Mouse (Mus musculus): ENCODE data around the gene C1qtnf1.

DNA sequence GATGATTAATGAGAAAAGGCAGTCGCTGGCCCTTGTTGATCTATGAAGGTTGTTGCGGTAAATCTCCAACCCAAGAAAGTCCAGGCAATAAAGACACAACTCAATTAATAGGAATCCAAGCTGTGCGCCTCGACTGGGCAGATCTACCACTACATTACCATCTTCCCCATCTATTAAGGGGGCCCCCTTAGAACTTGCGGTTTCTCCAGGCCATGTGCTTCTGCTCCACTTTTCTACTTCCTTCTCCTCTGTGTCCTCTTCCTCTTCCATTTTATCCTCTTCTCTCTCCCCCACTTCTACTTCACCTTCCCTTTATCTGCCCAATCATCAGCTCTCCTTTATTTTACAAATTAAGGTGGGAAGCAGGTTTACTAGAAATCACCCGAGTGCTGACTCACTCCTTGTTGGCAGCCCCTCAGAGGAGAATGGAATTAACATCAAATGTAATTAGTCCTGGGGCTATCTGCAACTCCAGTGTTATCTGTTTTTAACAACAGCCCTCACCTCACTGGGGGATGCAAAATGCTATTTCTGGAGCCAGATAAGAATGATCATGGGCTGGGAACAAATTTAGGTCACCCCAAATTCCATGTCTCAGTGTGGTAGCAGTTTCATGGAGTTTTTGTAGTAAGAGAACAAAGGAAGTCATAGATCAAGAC is 46.0 kb downstream of the C1qtnf1 start:
- peak; percentile 28; the same call in 1 of the 2 replicates for TF ChIP-seq EP300 (IDR thresholded peaks at IDR 0.05; ENCODE audit: low read depth)
- TF ChIP-seq CTCF (IDR thresholded peaks at IDR 0.05; ENCODE audit: low read depth): no peak

Measured in liver, embryonic 14.5 days (tissue).